Mouse (Mus musculus): ENCODE measurements at regions not wholly inside any gene's neighbourhood (a gene's known extent, or its start where the extent isn't known, plus 50 kb on each side); places are given as distances from the start of the nearest gene placed in this dataset.

- H3K4me3 ChIP-seq (replicated peaks) = no peak overlapping the region
- TF ChIP-seq GATA1 (IDR thresholded peaks at IDR 0.05; ENCODE audit: borderline replicate concordance, low read length) = no peak
- TF ChIP-seq FLI1 (IDR thresholded peaks at IDR 0.05; ENCODE audit: low read length) = no peak
- no peaks in the 10 kb centered on the region for H3K36me3 ChIP-seq (replicated peaks; ENCODE audit: low read length)
- H3K9me3 ChIP-seq = peaks cover 21% of the 10 kb centered on the region; the same call in 1 of the 2 replicates
- H3K4me1 ChIP-seq = no peaks in the 10 kb centered on the region
- H3K27me3 ChIP-seq (replicated peaks) = no peaks in the 10 kb centered on the region
These were observed 168.0 kb downstream of the Gm11077 start for GRCm38 (mm10) chr6:140897111-140897510.

GRCm38 (mm10) chr6:140924319-140924981, 195.4 kb downstream of the Gm11077 start:
- H3K4me3 ChIP-seq (replicated peaks) = no peak overlapping the region
- no peaks in the 10 kb centered on the region for H3K36me3 ChIP-seq (replicated peaks; ENCODE audit: low read length)
- H3K4me1 ChIP-seq = no peaks in the 10 kb centered on the region
- no peaks in the 10 kb centered on the region for H3K9me3 ChIP-seq
- TF ChIP-seq FLI1 (IDR thresholded peaks at IDR 0.05; ENCODE audit: low read length) (no peak), GATA1 (IDR thresholded peaks at IDR 0.05; ENCODE audit: borderline replicate concordance, low read length) (no peak)
- no peaks in the 10 kb centered on the region for H3K27me3 ChIP-seq (replicated peaks)

GRCm38 (mm10) chr6:140927616-140928015, 198.5 kb downstream of the Gm11077 start:
- Histone ChIP-seq H3K4me3 (replicated peaks) (no peak overlapping the region), H3K4me1 (no peaks in the 10 kb centered on the region), H3K36me3 (replicated peaks; ENCODE audit: low read length) (no peaks in the 10 kb centered on the region), H3K9me3 (peaks cover 4% of the 10 kb centered on the region; the same call in 1 of the 2 replicates), H3K27me3 (replicated peaks) (no peaks in the 10 kb centered on the region)
- no peak for TF ChIP-seq FLI1 (IDR thresholded peaks at IDR 0.05; ENCODE audit: low read length)
- no peak for TF ChIP-seq GATA1 (IDR thresholded peaks at IDR 0.05; ENCODE audit: borderline replicate concordance, low read length)

GRCm38 (mm10) chr6:140934286-140934685, 205.2 kb downstream of the Gm11077 start:
- no peak overlapping the region for H3K4me3 ChIP-seq (replicated peaks)
- H3K27me3 ChIP-seq (replicated peaks) = no peaks in the 10 kb centered on the region
- H3K4me1 ChIP-seq = no peaks in the 10 kb centered on the region
- no peak for TF ChIP-seq GATA1 (IDR thresholded peaks at IDR 0.05; ENCODE audit: borderline replicate concordance, low read length)
- TF ChIP-seq FLI1 (IDR thresholded peaks at IDR 0.05; ENCODE audit: low read length) = no peak
- H3K9me3 ChIP-seq = peaks cover 4% of the 10 kb centered on the region; the same call in 1 of the 2 replicates
- no peaks in the 10 kb centered on the region for H3K36me3 ChIP-seq (replicated peaks; ENCODE audit: low read length)

GRCm38 (mm10) chr6:140938025-140938424, 208.9 kb downstream of the Gm11077 start:
- no peak overlapping the region for H3K4me3 ChIP-seq (replicated peaks)
- H3K4me1 ChIP-seq = no peaks in the 10 kb centered on the region
- no peaks in the 10 kb centered on the region for H3K27me3 ChIP-seq (replicated peaks)
- H3K9me3 ChIP-seq = no peaks in the 10 kb centered on the region
- H3K36me3 ChIP-seq (replicated peaks; ENCODE audit: low read length) = no peaks in the 10 kb centered on the region
- no peak for TF ChIP-seq FLI1 (IDR thresholded peaks at IDR 0.05; ENCODE audit: low read length)

GRCm38 (mm10) chr6:140946720-140947119, 217.6 kb downstream of the Gm11077 start:
- Histone ChIP-seq H3K9me3 (peaks cover 8% of the 10 kb centered on the region), H3K27me3 (replicated peaks) (no peaks in the 10 kb centered on the region), H3K4me3 (replicated peaks) (no peak overlapping the region), H3K36me3 (replicated peaks; ENCODE audit: low read length) (no peaks in the 10 kb centered on the region), H3K4me1 (no peaks in the 10 kb centered on the region)
- no peak for TF ChIP-seq GATA1 (IDR thresholded peaks at IDR 0.05; ENCODE audit: borderline replicate concordance, low read length)
- TF ChIP-seq FLI1 (IDR thresholded peaks at IDR 0.05; ENCODE audit: low read length) = no peak

GRCm38 (mm10) chr6:140950483-140950882, 221.4 kb downstream of the Gm11077 start:
- H3K36me3 ChIP-seq (replicated peaks; ENCODE audit: low read length) = no peaks in the 10 kb centered on the region
- H3K4me3 ChIP-seq (replicated peaks) = no peak overlapping the region
- H3K9me3 ChIP-seq = peaks cover 8% of the 10 kb centered on the region
- H3K27me3 ChIP-seq (replicated peaks) = no peaks in the 10 kb centered on the region
- no peaks in the 10 kb centered on the region for H3K4me1 ChIP-seq
- TF ChIP-seq FLI1 (IDR thresholded peaks at IDR 0.05; ENCODE audit: low read length) (no peak), GATA1 (IDR thresholded peaks at IDR 0.05; ENCODE audit: borderline replicate concordance, low read length) (no peak)

- Histone ChIP-seq H3K4me3 (replicated peaks) (no peak overlapping the region), H3K4me1 (no peaks in the 10 kb centered on the region), H3K9me3 (no peaks in the 10 kb centered on the region), H3K36me3 (replicated peaks; ENCODE audit: low read length) (no peaks in the 10 kb centered on the region), H3K27me3 (replicated peaks) (no peaks in the 10 kb centered on the region)
- TF ChIP-seq FLI1 (IDR thresholded peaks at IDR 0.05; ENCODE audit: low read length) (no peak), GATA1 (IDR thresholded peaks at IDR 0.05; ENCODE audit: borderline replicate concordance, low read length) (no peak)
These were observed 224.2 kb downstream of the Gm11077 start for GRCm38 (mm10) chr6:140953256-140953655.

- Histone ChIP-seq H3K27me3 (replicated peaks) (no peaks in the 10 kb centered on the region), H3K36me3 (replicated peaks; ENCODE audit: low read length) (no peaks in the 10 kb centered on the region), H3K4me3 (replicated peaks) (no peak overlapping the region), H3K4me1 (no peaks in the 10 kb centered on the region), H3K9me3 (no peaks in the 10 kb centered on the region)
- TF ChIP-seq GATA1 (IDR thresholded peaks at IDR 0.05; ENCODE audit: borderline replicate concordance, low read length) = no peak
- no peak for TF ChIP-seq FLI1 (IDR thresholded peaks at IDR 0.05; ENCODE audit: low read length)
These were observed 224.6 kb downstream of the Gm11077 start for GRCm38 (mm10) chr6:140953721-140954120.

- no peaks in the 10 kb centered on the region for H3K4me1 ChIP-seq
- H3K36me3 ChIP-seq (replicated peaks; ENCODE audit: low read length) = no peaks in the 10 kb centered on the region
- H3K4me3 ChIP-seq (replicated peaks) = no peak overlapping the region
- TF ChIP-seq GATA1 (IDR thresholded peaks at IDR 0.05; ENCODE audit: borderline replicate concordance, low read length) (no peak), FLI1 (IDR thresholded peaks at IDR 0.05; ENCODE audit: low read length) (no peak)
- peaks cover 4% of the 10 kb centered on the region; the same call in 1 of the 2 replicates for H3K9me3 ChIP-seq
- no peaks in the 10 kb centered on the region for H3K27me3 ChIP-seq (replicated peaks)
These were observed 226.9 kb downstream of the Gm11077 start for GRCm38 (mm10) chr6:140955751-140956521.
